Mouse (Mus musculus) right cerebral cortex, postnatal 36 days (tissue): ENCODE measurements around the gene Setd4.
A peak's percentile ranks its signal among the peaks of the same experiment; 100 is the strongest.

ENCODE experiments used
- DNase-seq, 2 experiments: peaks; one replicate each; pipeline ENCODE4 v3.0.0; 2022; ENCODE audit warnings: low spot score in 2 of 2, mixed read lengths in 1 of 2

The Setd4 gene

GRCm38 (mm10) chr16:93592711-93593110 lies 11.2 kb downstream of the Setd4 start:
- DNase-seq = no peak

- no peak for DNase-seq
These were observed 12.1 kb downstream of the Setd4 start for GRCm38 (mm10) chr16:93591450-93592430.

DNA sequence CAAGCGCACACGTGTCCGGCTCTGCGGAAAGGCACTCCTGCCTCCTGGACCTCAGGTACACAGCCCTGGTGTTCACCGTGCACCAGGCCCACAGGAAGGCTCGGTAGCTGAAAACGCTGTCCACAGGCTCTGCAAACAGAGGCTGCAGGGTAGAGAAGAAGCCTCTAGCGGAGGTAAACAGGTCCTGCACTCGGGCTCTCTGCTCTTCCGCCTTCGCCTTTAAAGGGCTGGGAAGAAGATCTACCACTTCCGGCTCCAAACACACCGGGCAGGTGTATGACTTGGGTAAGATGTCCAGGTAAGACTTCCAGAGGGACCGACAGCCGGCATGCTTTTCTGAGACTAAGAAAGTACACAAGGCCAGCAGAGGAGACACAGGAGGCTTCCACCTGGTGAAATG lies 12.9 kb downstream of the Setd4 start:
- DNase-seq = no peak

GRCm38 (mm10) chr16:93588281-93588680 lies 15.6 kb downstream of the Setd4 start:
- no peak for DNase-seq

GRCm38 (mm10) chr16:93586382-93586781 lies 17.5 kb downstream of the Setd4 start:
- no peak for DNase-seq

DNA sequence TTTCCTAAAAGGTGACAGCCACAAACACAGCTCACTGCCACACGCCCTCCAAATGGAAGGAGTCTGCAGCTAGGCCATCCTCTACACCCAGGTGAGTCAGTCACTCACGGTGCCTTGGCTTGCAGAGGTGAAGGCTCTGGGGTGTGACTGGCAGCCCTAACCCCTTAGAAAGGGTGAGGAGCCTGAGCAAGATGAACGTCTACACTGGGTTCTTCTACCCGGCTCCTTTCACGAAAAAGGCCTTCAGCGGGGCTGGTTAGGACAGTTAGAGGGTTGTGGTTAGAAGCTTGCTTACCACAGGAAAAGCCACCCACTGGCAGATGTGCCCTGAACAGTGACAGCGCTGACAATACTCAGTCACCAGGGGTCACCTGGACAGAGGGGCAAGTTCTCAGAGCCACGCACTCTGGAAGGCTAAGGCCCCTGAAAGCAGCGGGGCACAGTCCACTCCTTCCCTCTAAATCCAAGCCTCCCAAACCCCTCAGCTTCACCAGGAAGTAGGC lies 18.1 kb downstream of the Setd4 start:
- DNase-seq = no peak

DNA sequence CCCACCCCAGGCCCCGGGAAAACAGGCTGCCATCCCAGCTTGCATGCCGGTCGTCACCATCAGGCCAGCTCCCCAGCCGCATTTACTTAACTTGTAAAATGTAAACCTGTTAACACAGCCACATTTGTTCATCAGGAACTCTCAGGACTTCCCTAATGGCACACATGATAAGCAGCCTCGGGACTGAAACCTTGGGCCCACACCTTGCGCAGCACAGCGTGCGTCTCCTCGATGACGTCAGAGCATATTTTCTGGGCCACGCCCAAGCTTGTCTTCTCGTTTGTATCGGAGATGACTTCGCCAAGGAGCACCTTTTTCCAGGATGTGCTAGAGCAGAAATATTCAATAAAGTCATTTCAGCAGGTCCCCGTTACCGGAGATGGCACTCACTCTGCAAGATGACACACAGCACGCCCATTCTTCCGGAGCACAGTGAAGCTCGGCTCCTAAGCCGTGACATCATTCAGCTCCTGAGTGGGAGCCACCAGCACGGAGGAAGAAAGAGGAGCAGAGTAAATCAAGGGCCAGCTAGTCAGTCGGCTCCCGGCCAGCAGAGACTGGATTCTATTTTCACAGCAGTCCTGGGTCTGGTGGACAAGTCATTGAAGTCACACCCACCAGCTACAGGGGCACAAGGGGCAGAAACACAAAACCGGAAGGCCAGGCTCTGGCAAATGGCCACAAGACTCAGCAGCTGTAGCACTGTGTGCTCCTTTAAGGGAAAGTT lies 18.7 kb downstream of the Setd4 start:
- DNase-seq = no peak

DNA sequence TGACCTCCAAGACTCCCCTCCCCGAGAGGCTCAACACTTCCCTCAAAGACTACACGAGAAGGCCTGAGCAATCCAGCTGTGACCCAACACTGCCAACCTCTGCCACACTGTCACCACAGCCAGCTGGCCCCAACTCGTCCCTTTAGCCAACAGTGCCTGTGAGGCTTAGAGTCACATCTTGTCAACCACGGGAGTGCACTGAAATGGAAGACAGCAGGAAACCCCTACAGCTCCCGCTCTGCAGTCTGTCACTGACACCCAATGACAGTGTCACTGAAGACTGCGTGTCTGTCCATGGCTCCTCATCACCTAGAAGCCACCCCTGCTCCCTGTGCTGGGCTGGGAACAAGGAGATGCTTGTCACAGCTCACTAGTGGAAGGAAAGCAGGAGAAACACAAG lies 22.7 kb downstream of the Setd4 start:
- no peak for DNase-seq

- no peak for DNase-seq
These were observed 25.4 kb downstream of the Setd4 start for GRCm38 (mm10) chr16:93578346-93579005.

DNA sequence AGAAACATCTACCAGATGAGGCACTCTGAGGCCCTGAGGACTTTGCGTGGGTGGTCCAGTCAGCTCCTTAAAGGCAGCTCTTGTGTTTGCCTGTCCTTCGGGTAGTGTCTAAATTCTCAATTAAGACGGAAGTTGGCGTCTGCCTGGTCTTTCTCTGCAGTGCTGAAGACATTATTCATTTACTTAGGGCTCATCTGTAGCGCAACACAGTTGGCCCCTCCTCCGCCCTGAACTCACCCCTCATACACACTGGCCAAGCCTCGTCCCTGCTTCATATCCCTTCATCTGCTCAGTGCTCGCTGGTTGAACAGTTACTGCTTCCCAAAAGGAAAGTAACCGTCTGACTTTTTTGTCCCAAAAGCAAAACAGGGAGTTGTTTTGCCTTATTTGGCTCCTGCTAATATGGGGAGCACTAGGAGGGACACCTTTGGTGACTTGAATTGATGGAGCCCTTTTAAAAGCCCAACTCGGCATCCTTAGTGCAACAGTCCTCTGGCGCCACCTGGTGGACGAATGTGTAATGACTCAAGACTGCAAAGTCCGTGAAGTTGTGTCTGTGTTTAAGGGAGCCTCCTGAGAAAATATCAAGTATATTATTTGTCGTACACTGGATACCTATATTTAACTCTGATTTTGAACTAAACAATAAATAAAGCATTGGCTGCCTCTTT lies 27.3 kb downstream of the Setd4 start:
- DNase-seq = peak; percentile 50 to 55

- no peak for DNase-seq
These were observed 28.3 kb downstream of the Setd4 start for GRCm38 (mm10) chr16:93575574-93575973.

DNA sequence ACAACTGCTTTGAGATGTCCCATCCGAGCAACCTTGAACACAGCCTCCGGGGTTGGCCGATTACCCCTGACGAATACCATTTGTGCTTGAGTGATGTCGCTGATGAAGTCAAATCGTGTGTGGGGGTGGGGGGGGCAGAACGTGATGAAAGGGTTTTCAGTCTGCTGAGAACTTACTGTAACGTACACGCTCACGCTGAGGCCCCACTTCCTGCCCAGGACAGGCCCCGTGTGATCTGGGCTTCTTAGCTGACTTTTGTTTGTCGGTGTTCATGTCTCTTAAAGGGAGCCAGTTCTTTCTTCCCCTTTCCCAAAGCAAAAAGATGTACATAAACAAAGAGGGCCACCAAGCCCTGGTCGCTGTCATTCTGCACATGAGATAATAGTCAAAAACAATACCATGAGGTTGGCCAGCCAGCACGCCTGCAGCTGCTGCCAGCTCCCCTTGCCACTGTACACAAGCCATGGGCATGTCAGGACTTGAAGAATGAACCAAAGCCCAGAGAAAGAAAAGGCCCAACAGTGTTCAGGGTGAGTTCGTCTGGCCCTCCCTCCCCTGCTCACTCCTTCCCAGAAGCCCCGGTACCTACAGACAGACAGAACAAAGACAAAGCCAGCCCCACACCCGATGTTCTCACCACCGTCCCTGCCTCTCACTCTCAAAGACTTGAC lies 29.2 kb downstream of the Setd4 start:
- no peak for DNase-seq

DNA sequence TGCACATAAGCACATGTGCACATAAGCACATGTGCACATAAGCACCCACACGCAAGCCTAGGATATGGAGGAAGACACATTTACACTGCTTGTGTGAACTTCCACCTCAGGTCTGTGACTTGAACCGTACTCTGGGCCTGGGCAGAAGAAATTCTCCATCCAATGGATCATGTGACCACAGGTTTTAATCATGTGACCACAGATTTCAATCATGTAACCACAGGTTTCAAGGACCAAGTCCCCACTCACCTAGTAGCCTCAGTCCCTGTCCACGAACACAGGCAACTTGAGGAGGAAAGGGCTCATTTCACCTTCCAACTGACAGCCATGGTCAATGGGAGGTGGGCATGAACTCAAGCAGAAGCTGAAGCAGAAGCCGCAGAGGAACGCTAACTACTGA lies 30.4 kb downstream of the Setd4 start:
- DNase-seq = no peak

DNA sequence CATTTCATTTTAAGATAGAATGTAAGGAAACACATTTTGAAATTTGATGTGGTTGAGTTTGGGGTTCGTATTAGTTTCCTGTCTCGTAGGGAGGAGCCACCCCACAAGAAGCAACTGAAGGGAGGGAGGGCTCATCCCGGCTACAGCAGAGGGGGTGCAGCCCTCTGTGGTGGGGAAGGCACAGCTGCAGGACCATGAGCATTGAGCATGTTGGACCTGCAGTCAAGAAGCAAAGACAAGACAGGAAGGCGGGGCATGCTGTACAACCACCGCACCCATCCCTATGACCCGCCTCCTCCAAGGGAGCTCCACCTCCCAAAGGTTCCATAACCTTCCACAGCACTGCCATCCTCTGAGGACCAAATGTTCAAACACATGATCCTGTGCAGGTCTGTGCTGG lies 31.5 kb downstream of the Setd4 start:
- DNase-seq = no peak

- no peak for DNase-seq
These were observed 45.4 kb downstream of the Setd4 start for GRCm38 (mm10) chr16:93558499-93558898.

DNA sequence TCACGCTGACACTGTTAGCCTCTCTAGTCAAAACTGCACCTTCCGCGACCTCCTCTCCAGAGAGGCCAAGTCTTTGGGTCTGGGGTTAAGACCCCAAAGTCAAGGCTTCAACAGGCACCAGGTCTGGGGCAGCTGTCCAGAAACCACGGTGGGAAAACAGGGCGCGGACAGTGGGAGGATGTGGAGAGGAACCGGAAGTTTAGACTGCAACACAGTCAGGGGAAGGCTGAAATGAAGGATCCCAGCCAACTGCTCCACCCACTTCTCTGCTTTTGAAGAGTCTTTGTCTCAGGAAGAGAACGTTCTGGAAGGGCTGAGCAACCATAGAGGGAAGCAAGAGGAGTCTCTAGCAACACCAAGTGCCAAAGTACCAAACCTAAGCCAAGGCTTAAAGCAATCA lies 46.2 kb downstream of the Setd4 start:
- DNase-seq = no peak

GRCm38 (mm10) chr16:93552686-93553513 lies 51.0 kb downstream of the Setd4 start:
- no peak for DNase-seq

DNA sequence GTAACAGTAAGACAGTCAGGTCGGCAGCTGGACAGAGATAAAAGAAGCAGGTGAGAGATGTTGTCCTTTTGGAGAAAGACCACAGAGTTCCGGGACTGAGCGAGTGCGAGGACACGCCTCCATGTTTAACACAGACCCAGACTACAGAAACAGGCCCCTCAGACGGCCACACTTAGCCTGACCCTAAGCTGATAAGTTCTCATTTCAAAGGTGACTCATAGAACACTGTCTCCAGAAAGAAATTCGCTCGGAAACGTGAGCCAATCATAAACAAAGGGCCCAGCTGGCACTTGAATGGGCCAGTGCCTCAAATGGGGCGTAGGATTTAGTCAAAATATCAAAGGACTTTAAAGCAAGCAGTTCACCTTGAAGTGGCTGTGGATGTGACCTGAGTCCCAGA lies 54.6 kb downstream of the Setd4 start:
- DNase-seq = no peak

GRCm38 (mm10) chr16:93548045-93548444 lies 55.8 kb downstream of the Setd4 start:
- no peak for DNase-seq

DNA sequence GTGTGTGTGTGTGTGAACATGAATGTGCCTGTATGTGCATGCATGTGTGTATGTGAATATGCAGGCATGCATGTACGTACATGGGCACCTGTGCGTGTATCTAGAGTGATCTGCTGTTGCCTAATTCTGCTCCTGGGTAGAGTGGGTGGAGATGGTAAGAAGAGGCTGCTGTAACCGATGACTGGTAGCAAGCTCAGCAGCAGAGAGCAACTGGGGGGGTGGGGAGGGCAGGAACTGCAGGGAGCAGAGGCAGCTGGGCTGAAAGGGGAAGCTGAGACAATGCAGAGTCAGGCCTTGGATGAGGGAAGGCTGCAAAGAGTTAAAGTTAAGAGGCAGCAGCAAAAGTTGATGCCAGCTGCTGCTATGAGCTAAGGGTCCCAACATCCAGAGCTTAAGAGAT lies 56.7 kb downstream of the Setd4 start:
- DNase-seq = no peak
